Comparison of ENCODE assay signal across 8 mouse cellular contexts in the genomic region with DNA sequence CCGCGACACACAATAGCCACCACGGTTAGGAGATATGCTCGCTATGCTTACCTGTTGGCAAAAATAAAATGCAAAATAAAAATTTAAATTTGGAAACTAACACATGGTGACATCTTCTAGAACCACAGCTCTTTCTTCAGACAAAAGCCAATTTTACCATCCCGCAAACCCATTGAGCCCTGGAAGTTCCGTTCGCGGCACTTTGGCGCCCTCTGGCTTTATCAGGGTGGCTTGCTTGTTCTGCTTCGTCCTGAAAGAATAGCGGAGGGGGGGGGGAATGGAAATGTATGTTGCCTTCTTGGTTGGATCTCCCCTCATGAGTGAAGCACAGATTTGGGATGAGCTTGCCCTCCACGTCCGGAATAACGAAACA. TPM values are rescaled to one million over a fixed set of nuclear protein-coding genes. Genes with fewer than 3 reads are reported as not detected.
DNase-seq lines count a peak whose midpoint lies in the region; ATAC-seq lines count a peak whose summit lies in the region.

No protein-coding gene starts in this region.

- ATAC-seq in intestine, embryonic 15.5 days, result peak; percentile 51

- no peaks in the 10 kb centered on the region for H3K9me3 ChIP-seq in intestine, embryonic 15.5 days

- H3K4me1 ChIP-seq in intestine, embryonic 15.5 days (replicated peaks), result peaks cover 3% of the 10 kb centered on the region; the same call in 1 of the 2 replicates

- DNase-seq in adipocyte (ENCODE audit: low spot score), result peak; percentile 94
- peak; percentile 94 for DNase-seq in embryo, embryonic 10 days (ENCODE audit: low spot score)
- peak; percentile 72 to 73 for DNase-seq in gastrocnemius, postnatal 36 days
- peak; percentile 91 to 96 for DNase-seq in left cerebral cortex, postnatal 25 days (ENCODE audit: low spot score in 2 of 2)
- peak; percentile 94 for DNase-seq in mesoderm, embryonic 11.5 days (ENCODE audit: low read depth, low spot score)
- peak; percentile 86 to 88 for DNase-seq in right cerebral cortex, postnatal 36 days (ENCODE audit: low spot score in 2 of 2)
- peak; percentile 73 to 87 for DNase-seq in urinary bladder, postnatal 4 days (ENCODE audit: low spot score in 2 of 2)

- under 1% methylated on average over 14 of the region's 14 CpGs for WGBS in intestine, embryonic 15.5 days

- H3K4me2 ChIP-seq in intestine, embryonic 15.5 days (replicated peaks), result peak overlapping the region; percentile 87

- no peaks in the 10 kb centered on the region for H3K27me3 ChIP-seq in intestine, embryonic 15.5 days (replicated peaks)

- peak overlapping the region; percentile 74 for H3K27ac ChIP-seq in intestine, embryonic 15.5 days

- peak overlapping the region; percentile 46; the same call in 1 of the 2 replicates for H3K9ac ChIP-seq in intestine, embryonic 15.5 days

- peak overlapping the region; percentile 86 for H3K4me3 ChIP-seq in intestine, embryonic 15.5 days (replicated peaks)

- no peaks in the 10 kb centered on the region for H3K36me3 ChIP-seq in intestine, embryonic 15.5 days

- intact Hi-C loops in gastrocnemius, postnatal 36 days (cut with DNase I), result loop anchor here (2.0 to 5.0 kb wide), 2 partner anchors 367 to 826 kb away; no protein-coding TSS in a partner anchor
- intact Hi-C loops in left cerebral cortex, postnatal 25 days (cut with DNase I), result loop anchor here (2.0 to 5.0 kb wide), 6 partner anchors 142 to 826 kb away; no protein-coding TSS in a partner anchor

RNA-seq across cellular contexts. Expression of a gene that starts 1.2 kb away (rescaled TPM):
- total RNA-seq in gastrocnemius, postnatal 36 days (2021), result 1 to 10 TPM; 2.2 to 2.3 TPM
- polyA plus RNA-seq in intestine, embryonic 15.5 days (2015; fragmentation: Nextera tagmentation; extraction: Ambion mirVana), result 26.6 and 32.7 TPM in 2 replicates
- 100 to 1,000 TPM; 665 to 747 TPM for total RNA-seq in left cerebral cortex, postnatal 25 days (2021)

Comparison
In these comparisons a context has a peak if more than half of its experiments do, and no peak if none do; other contexts are left out.
1. Peak in every context shown above with its lines: DNase-seq, ATAC-seq, H3K4me3 ChIP-seq and H3K27ac ChIP-seq.
2. RNA of a gene that starts 1.2 kb away (total RNA-seq): 665 to 747 TPM in left cerebral cortex, postnatal 25 days; 2.2 to 2.3 TPM in gastrocnemius, postnatal 36 days; every median in the first group is over 100 times any median in the second.